Mouse (Mus musculus) left cerebral cortex, postnatal 36 days (tissue): ENCODE results near the gene Slc27a3. TPM values are rescaled to one million over a fixed set of nuclear protein-coding genes. Genes with fewer than 3 reads are reported as not detected.
A peak's percentile ranks its signal among the peaks of the same experiment; 100 is the strongest.

Experiments used
- DNase-seq, 2 experiments: peaks; one replicate each; pipeline ENCODE4 v3.0.0; 2021 to 2022; ENCODE audit warnings: low spot score in 2 of 2, mixed read lengths in 1 of 2
- intact Hi-C: fragments of 180-260 bp; cut with DNase I; formaldehyde crosslinking; loops from one replicate; pipeline ENCODE4 v1.15.1; 2025
- total RNA-seq, 2 experiments: library from RNA; stranded (reverse); gene quantifications; 2 replicates each; pipeline ENCODE4 v1.2.3; 2021

The Slc27a3 gene
- 1 to 10 TPM; 4.8 to 6.2 TPM for total RNA-seq

GRCm38 (mm10) chr3:90389511-90390490, at the start of gene Slc27a3:
Slc27a3 (minus strand) TSS chr3:90389938.
- intact Hi-C loops, result no loop called here
- DNase-seq, result peak; percentile 30 to 52

GRCm38 (mm10) chr3:90437131-90437530, 47.4 kb upstream of the Slc27a3 start:
- no peak for DNase-seq
- intact Hi-C loops, result no loop called here

- intact Hi-C loops, result loop anchor here (5.0 kb wide), 1 partner anchor 33 kb away; the partner anchor contains the start of gene Npr1
- no peak for DNase-seq
These were observed 44.5 kb upstream of the Slc27a3 start for GRCm38 (mm10) chr3:90434073-90434730.

- DNase-seq, result peak; percentile 100
These were observed 43.8 kb upstream of the Slc27a3 start, which contains the start of gene Ints3 for GRCm38 (mm10) chr3:90433381-90434020. Ints3 (minus strand) TSS chr3:90433622.

GRCm38 (mm10) chr3:90432811-90433219, 43.1 kb upstream of the Slc27a3 start:
- intact Hi-C loops, result loop anchor here (5.0 kb wide), 1 partner anchor 34 kb away; the partner anchor contains the start of gene Npr1

More at GRCm38 (mm10) chr3:90433381-90434020, 43.8 kb upstream of the Slc27a3 start, which contains the start of gene Ints3:
- intact Hi-C loops, result loop anchor here (5.0 kb wide), 1 partner anchor 34 kb away; the partner anchor contains the start of gene Npr1

GRCm38 (mm10) chr3:90432348-90432747, 42.6 kb upstream of the Slc27a3 start:
- intact Hi-C loops, result loop anchor here (5.0 kb wide), 1 partner anchor 35 kb away; the partner anchor contains the start of gene Npr1
- no peak for DNase-seq

More at GRCm38 (mm10) chr3:90432811-90433219, 43.1 kb upstream of the Slc27a3 start:
- peak in 1 of 2 experiments; percentile 59 for DNase-seq

GRCm38 (mm10) chr3:90429576-90429975, 39.8 kb upstream of the Slc27a3 start:
- intact Hi-C loops, result no loop called here
- DNase-seq, result no peak

GRCm38 (mm10) chr3:90428186-90428585, 38.4 kb upstream of the Slc27a3 start:
- intact Hi-C loops, result no loop called here
- DNase-seq, result no peak

GRCm38 (mm10) chr3:90427574-90427973, 37.8 kb upstream of the Slc27a3 start:
- intact Hi-C loops, result no loop called here
- no peak for DNase-seq

- DNase-seq, result no peak
- intact Hi-C loops, result no loop called here
These were observed 35.8 kb upstream of the Slc27a3 start for GRCm38 (mm10) chr3:90425499-90425898.

- DNase-seq, result no peak
- intact Hi-C loops, result no loop called here
These were observed 33.8 kb upstream of the Slc27a3 start for GRCm38 (mm10) chr3:90423549-90423948.

- intact Hi-C loops, result no loop called here
- no peak for DNase-seq
These were observed 31.0 kb upstream of the Slc27a3 start for GRCm38 (mm10) chr3:90420696-90421095.

- DNase-seq, result no peak
- intact Hi-C loops, result loop anchor here (5.0 kb wide), 1 partner anchor 294 kb away; no protein-coding TSS in a partner anchor
These were observed 23.3 kb upstream of the Slc27a3 start for GRCm38 (mm10) chr3:90413011-90413396.

- DNase-seq, result peak; percentile 57
- intact Hi-C loops, result loop anchor here (1.0 to 5.0 kb wide), 2 partner anchors 54 to 295 kb away; no protein-coding TSS in a partner anchor
These were observed 22.7 kb upstream of the Slc27a3 start for GRCm38 (mm10) chr3:90412312-90413010.

- no peak for DNase-seq
- intact Hi-C loops, result no loop called here
These were observed 19.0 kb upstream of the Slc27a3 start for GRCm38 (mm10) chr3:90408721-90409120.

GRCm38 (mm10) chr3:90406414-90406813, 16.7 kb upstream of the Slc27a3 start:
- intact Hi-C loops, result no loop called here
- no peak for DNase-seq

GRCm38 (mm10) chr3:90404609-90405008, 14.9 kb upstream of the Slc27a3 start:
- intact Hi-C loops, result no loop called here
- no peak for DNase-seq

GRCm38 (mm10) chr3:90404121-90404520, 14.4 kb upstream of the Slc27a3 start:
- intact Hi-C loops, result no loop called here
- DNase-seq, result no peak

- intact Hi-C loops, result no loop called here
- DNase-seq, result no peak
These were observed 11.3 kb upstream of the Slc27a3 start for GRCm38 (mm10) chr3:90400993-90401392.
